Mouse (Mus musculus): ENCODE measurements at regions not wholly inside any gene's neighbourhood (a gene's known extent, or its start where the extent isn't known, plus 50 kb on each side); places are given as distances from the start of the nearest gene placed in this dataset.
"Not testable (repeated sequence)": the region's sequence is repeated elsewhere in the genome, so short reads cannot be mapped to it uniquely, and the experiment has no call there.

DNA sequence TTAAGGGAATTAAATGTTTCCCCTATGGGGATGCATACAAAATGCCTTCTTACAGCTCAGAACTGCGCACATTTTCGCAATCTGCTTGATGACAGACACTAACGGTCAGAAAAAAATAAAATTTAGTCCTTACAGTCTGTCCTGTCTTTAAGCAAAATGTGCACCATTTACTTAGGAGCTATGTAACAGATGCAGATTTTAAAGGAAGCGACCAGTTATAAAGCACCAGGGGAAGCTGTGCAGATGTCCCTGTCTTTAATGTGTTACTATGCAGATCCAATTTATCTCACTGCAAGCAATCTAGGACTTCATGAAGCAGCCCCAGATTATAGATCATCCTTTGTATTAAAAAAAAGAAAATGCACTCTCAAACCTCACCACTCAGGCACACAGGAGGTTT is 148.8 kb upstream of the Gm10306 start:
- Histone ChIP-seq H3K36me3 (no peaks in the 10 kb centered on the region), H3K4me3 (replicated peaks) (no peak overlapping the region), H3K27me3 (no peaks in the 10 kb centered on the region), H3K4me2 (no peak overlapping the region), H3K4me1 (replicated peaks) (no peaks in the 10 kb centered on the region), H3K9me3 (no peaks in the 10 kb centered on the region), H3K9ac (replicated peaks) (no peak overlapping the region), H3K27ac (no peak overlapping the region)
- 85% methylated on average over 4 of the region's 4 CpGs for WGBS
- no peak for ATAC-seq (ENCODE audit: insufficient number of reproducible peaks, insufficient read depth, low FRiP score, low TSS enrichment, low read depth)

- no peak overlapping the region for H3K4me3 ChIP-seq (replicated peaks)
- H3K9ac ChIP-seq (replicated peaks) = no peak overlapping the region
- 21% methylated on average over 2 of the region's 2 CpGs for WGBS
- no peaks in the 10 kb centered on the region for H3K9me3 ChIP-seq
- H3K36me3 ChIP-seq = no peaks in the 10 kb centered on the region
- H3K27ac ChIP-seq = no peak overlapping the region
- no peaks in the 10 kb centered on the region for H3K4me1 ChIP-seq (replicated peaks)
- H3K27me3 ChIP-seq = no peaks in the 10 kb centered on the region
- no peak overlapping the region for H3K4me2 ChIP-seq
- no peak for ATAC-seq (ENCODE audit: insufficient number of reproducible peaks, insufficient read depth, low FRiP score, low TSS enrichment, low read depth)
Observed at GRCm38 (mm10) chr4:94412661-94413060, 143.7 kb upstream of the Gm10306 start.

- not testable (repeated sequence) for H3K9me3 ChIP-seq; H3K27me3 ChIP-seq; H3K4me1 ChIP-seq (replicated peaks); H3K9ac ChIP-seq (replicated peaks); H3K36me3 ChIP-seq; H3K4me2 ChIP-seq; H3K27ac ChIP-seq; ATAC-seq (ENCODE audit: insufficient number of reproducible peaks, insufficient read depth, low FRiP score, low TSS enrichment, low read depth); H3K4me3 ChIP-seq (replicated peaks)
- WGBS = 87% methylated on average over 10 of the region's 10 CpGs
Observed at GRCm38 (mm10) chr4:94425525-94425924, 130.8 kb upstream of the Gm10306 start.

DNA sequence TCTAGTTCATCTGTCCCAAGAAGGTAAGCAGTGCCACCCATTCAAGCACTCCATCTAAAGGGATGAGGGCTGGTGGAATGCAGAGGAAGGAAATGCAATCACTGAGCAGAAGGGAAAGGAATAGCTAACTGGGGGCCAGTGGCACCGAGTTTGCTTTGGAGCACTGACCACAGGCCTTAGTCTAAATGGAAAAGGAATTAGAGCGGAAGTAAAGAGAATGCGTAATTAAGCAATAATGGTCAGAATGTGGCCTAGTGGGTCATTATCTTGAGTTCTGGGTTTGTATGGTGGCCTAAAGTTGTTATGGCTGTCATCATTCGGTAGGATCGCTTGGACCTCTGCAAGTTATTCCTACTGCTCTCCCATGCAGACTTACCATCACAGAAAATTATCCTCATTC is 128.8 kb upstream of the Gm10306 start:
- H3K9ac ChIP-seq (replicated peaks) = no peak overlapping the region
- H3K4me3 ChIP-seq (replicated peaks) = no peak overlapping the region
- H3K4me1 ChIP-seq (replicated peaks) = no peaks in the 10 kb centered on the region
- H3K9me3 ChIP-seq = peaks cover 6% of the 10 kb centered on the region; the same call in 1 of the 2 replicates
- no peak overlapping the region for H3K27ac ChIP-seq
- WGBS = 88% methylated on average over 5 of the region's 5 CpGs
- no peaks in the 10 kb centered on the region for H3K36me3 ChIP-seq
- no peak for ATAC-seq (ENCODE audit: insufficient number of reproducible peaks, insufficient read depth, low FRiP score, low TSS enrichment, low read depth)
- no peaks in the 10 kb centered on the region for H3K27me3 ChIP-seq
- no peak overlapping the region for H3K4me2 ChIP-seq

DNA sequence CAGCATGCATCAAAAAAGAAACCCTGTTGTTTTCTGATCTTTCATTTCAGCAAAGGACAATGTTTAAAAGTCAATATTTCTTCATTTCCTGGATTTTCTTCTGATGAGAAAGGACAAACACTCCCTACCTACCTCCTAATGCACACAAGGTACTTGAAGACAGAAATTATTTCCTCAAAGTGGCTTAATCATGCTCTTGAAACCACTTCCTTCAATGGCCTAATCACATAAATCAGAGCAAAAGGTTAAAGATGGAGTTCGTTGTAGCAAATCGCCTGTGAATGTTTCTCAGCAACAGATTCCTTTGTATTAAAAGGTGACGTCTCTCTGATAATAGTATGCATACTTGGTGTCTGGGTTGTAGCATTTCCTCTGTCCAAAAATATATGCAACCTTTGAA is 124.3 kb upstream of the Gm10306 start:
- Histone ChIP-seq H3K9me3 (peaks cover 6% of the 10 kb centered on the region; the same call in 1 of the 2 replicates), H3K4me3 (replicated peaks) (no peak overlapping the region), H3K27ac (no peak overlapping the region), H3K4me2 (no peak overlapping the region), H3K36me3 (no peaks in the 10 kb centered on the region), H3K4me1 (replicated peaks) (no peaks in the 10 kb centered on the region), H3K9ac (replicated peaks) (no peak overlapping the region), H3K27me3 (no peaks in the 10 kb centered on the region)
- no peak for ATAC-seq (ENCODE audit: insufficient number of reproducible peaks, insufficient read depth, low FRiP score, low TSS enrichment, low read depth)
- 51% methylated on average over 3 of the region's 3 CpGs for WGBS

- no peak overlapping the region for H3K9ac ChIP-seq (replicated peaks)
- H3K36me3 ChIP-seq = no peaks in the 10 kb centered on the region
- no peaks in the 10 kb centered on the region for H3K9me3 ChIP-seq
- no peak overlapping the region for H3K27ac ChIP-seq
- WGBS = 70% methylated on average over 10 of the region's 10 CpGs
- no peak overlapping the region for H3K4me2 ChIP-seq
- no peaks in the 10 kb centered on the region for H3K27me3 ChIP-seq
- ATAC-seq (ENCODE audit: insufficient number of reproducible peaks, insufficient read depth, low FRiP score, low TSS enrichment, low read depth) = no peak
- H3K4me1 ChIP-seq (replicated peaks) = no peaks in the 10 kb centered on the region
- H3K4me3 ChIP-seq (replicated peaks) = no peak overlapping the region
Observed at GRCm38 (mm10) chr4:94437717-94438435, 118.5 kb upstream of the Gm10306 start.

DNA sequence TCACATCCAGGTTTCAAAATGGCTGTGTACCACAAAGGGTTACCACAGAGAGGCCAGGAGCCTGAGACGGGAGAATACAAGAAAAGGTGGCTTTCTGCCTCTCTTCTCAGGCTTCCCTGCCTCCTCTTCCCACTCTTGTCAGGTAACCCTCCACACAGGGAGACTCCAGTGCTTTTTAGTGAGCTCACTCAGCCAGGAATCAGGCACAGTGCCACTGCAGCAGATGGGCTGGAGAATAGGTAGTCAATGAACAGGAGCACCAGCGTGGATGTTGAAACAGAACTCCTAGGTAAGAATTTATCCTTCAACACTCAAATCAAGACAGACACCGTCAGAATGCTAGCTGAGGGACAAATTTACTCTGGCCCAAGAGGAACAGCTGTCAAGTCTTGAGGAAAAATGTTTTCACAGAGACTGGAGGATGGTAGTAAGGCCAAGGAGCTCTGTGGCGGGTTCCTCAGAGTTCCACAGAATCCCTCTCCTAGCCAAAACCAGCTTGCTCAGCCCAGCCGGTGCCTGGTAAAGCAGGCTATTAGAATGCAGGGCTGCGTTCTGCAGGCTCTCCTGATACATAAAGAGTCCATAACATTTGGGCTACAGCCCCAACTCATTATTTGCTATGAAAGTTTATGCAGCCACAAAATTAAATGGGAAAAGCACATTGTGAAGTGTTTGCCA is 117.0 kb upstream of the Gm10306 start:
- Histone ChIP-seq H3K9me3 (no peaks in the 10 kb centered on the region), H3K4me3 (replicated peaks) (no peak overlapping the region), H3K27ac (no peak overlapping the region), H3K36me3 (no peaks in the 10 kb centered on the region), H3K4me2 (no peak overlapping the region), H3K9ac (replicated peaks) (no peak overlapping the region), H3K4me1 (replicated peaks) (no peaks in the 10 kb centered on the region), H3K27me3 (no peaks in the 10 kb centered on the region)
- ATAC-seq (ENCODE audit: insufficient number of reproducible peaks, insufficient read depth, low FRiP score, low TSS enrichment, low read depth) = no peak
- 81% methylated on average over 6 of the region's 6 CpGs for WGBS

GRCm38 (mm10) chr4:94446604-94447003 is 109.7 kb upstream of the Gm10306 start:
- Histone ChIP-seq H3K27me3 (no peaks in the 10 kb centered on the region), H3K9ac (replicated peaks) (no peak overlapping the region), H3K27ac (no peak overlapping the region), H3K4me1 (replicated peaks) (no peaks in the 10 kb centered on the region), H3K4me3 (replicated peaks) (no peak overlapping the region), H3K4me2 (no peak overlapping the region), H3K36me3 (no peaks in the 10 kb centered on the region), H3K9me3 (no peaks in the 10 kb centered on the region)
- WGBS = 69% methylated on average over 4 of the region's 4 CpGs
- ATAC-seq (ENCODE audit: insufficient number of reproducible peaks, insufficient read depth, low FRiP score, low TSS enrichment, low read depth) = no peak

All from limb, embryonic 12.5 days (tissue).